Mouse (Mus musculus) ES-E14 (cell line): ENCODE measurements around the gene Gadd45a.

Source experiments
- MAFK ChIP-seq: IDR thresholded peaks from 2 replicates; pipeline ENCODE4 v1.6.1; 2014; ENCODE audit warnings: mild to moderate bottlenecking, low read depth, low read length, inconsistent platforms; ENCODE audit not compliant: insufficient read depth
- ZNF384 ChIP-seq: IDR thresholded peaks from 2 replicates; pipeline ENCODE4 v1.6.1; 2012; ENCODE audit warnings: low read depth, low read length, inconsistent platforms

DNA sequence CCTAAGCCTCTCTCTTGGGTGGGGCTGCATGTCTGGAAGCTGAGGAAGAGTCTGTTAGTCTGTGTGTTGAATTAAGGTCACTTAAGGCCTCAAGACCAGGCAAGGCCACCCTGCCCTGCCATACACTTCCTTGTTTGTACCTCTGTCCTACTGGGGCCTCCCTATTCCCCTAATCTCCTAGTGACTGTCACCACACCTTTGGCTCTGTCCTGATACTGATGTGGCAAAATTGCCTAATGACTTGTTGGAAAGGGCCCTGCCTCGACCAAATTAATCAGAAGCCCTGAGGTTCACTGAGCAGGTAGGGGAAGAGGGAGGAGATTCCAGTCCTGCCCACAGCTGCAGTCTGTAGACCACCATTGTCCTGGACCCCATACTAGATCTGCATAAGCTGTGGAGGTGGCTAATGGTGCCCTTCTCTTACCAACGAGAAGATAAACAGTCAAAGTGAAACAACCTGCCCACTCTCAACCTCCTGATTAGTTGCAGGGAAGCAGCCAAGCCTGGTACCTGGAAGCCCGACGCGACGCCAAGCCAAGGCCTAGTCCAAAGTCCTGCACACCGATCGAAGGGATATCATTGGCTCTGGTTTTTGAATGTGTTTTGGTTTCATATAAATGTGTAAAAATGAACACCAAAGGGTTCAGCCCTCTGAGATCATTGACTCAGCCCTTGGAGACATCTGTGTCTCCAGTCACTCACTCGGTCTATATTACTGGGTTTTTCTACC, 23.1 kb downstream of the Gadd45a start:
- TF ChIP-seq MAFK (no peak), ZNF384 (no peak)
